Mouse (Mus musculus): Measurements from ENCODE around the gene Ift27. TPM values are rescaled to one million over a fixed set of nuclear protein-coding genes. Genes with fewer than 3 reads are reported as not detected.

Ift27 gene
- polyA plus RNA-seq, 1 experiment from 2014 or later, result 158 TPM

DNA sequence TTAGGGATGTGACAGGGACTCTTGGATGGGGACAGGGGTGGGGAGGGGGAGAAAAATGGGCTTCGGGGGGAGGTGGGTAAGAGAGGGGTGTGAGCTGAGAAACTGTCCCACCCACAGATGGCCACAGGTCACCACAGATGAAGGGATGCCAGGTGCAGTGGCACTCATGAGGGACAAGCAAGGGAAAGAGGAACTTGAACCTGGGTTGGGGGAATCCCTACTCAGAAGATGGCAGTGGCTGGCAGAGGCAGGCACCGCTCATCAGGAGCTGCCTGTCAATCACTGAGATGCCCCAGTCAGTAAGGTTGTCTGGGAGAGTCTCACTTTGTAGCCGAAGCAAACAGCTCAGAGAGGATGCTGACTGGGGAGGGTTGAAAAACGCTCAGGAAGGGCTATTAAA, 8.6 kb downstream of the Ift27 start:
- H3K27ac ChIP-seq, result no peak overlapping the region
- DNase-seq (ENCODE audit: extremely low spot score, low spot score), result no peak
- H3K9me3 ChIP-seq, result no peaks in the 10 kb centered on the region
- H3K36me3 ChIP-seq (replicated peaks), result peaks cover 83% of the 10 kb centered on the region
- no peak overlapping the region for H3K4me3 ChIP-seq
- no peaks in the 10 kb centered on the region for H3K27me3 ChIP-seq (ENCODE audit: poor library complexity, severe bottlenecking)
- H3K4me1 ChIP-seq, result no peaks in the 10 kb centered on the region
- WGBS, result 89% methylated on average over 4 of the region's 4 CpGs

DNA sequence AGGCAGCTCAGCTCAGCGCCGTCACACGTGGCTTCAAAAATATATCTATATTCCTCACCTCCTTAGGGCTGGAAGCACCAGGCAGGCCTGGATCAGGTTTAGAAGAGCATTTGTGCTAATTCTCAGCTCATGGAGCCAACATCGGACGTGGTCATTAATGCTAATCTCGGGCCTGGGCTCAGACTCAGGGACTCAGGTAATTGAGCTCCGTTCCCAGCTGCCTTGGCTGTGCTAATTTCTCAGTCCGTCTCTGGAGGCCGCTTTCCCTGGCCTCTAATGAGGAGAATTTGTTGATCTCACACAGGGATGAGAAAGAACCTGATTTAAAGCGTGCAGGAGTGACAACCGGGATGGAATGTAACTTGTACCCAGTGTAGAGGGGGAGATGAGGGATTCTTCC, 9.4 kb downstream of the Ift27 start:
- no peak overlapping the region for H3K27ac ChIP-seq
- H3K4me3 ChIP-seq, result no peak overlapping the region
- H3K9me3 ChIP-seq, result no peaks in the 10 kb centered on the region
- DNase-seq (ENCODE audit: extremely low spot score, low spot score), result no peak
- H3K4me1 ChIP-seq, result no peaks in the 10 kb centered on the region
- no peaks in the 10 kb centered on the region for H3K27me3 ChIP-seq (ENCODE audit: poor library complexity, severe bottlenecking)
- peaks cover 84% of the 10 kb centered on the region for H3K36me3 ChIP-seq (replicated peaks)
- WGBS, result 89% methylated on average over 11 of the region's 11 CpGs

DNA sequence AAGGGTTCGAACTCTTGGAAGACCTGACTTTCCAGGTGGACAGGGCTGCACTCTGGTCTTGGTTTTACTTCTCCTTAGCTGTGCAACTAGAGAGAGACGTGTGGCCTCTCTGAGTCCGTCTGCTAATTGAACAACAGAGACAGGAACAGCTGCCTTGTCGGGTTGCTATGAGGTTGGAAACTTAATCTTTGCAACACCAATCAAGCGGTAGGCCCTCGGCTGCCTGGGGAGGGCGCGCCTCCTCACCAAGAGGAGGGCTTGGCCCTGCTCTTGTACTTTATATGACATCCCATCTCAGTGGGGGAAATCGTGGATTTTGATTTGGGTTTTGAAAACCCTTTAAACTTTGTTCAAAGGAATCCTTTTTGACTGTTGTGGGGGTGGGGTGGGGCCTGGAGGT, 12.0 kb downstream of the Ift27 start:
- Histone ChIP-seq H3K4me1 (no peaks in the 10 kb centered on the region), H3K36me3 (replicated peaks) (peaks cover 75% of the 10 kb centered on the region), H3K27me3 (ENCODE audit: poor library complexity, severe bottlenecking) (no peaks in the 10 kb centered on the region), H3K9me3 (no peaks in the 10 kb centered on the region), H3K4me3 (no peak overlapping the region), H3K27ac (no peak overlapping the region)
- WGBS, result 83% methylated on average over 9 of the region's 9 CpGs
- no peak for DNase-seq (ENCODE audit: extremely low spot score, low spot score)

DNA sequence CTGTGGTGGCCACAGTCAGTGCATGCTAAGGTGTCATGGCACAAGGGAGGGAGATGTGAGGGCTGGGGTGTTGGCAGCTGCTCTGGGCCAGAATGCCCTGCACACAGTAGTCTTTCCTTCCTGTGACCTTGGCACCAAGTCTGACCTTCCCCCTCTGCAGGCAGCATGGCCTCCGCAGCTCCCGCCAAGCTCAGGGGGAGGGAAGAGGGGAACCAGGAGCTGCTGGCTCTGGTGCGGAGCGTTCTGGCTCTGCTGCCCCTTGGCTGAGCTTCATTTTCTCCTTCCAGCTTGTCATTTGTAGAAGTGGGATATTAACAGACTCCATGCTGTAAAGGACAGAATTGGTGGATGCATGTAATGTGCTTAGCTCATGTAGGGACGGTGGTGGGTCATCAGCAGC, 15.6 kb downstream of the Ift27 start:
- Histone ChIP-seq H3K4me1 (peaks cover 4% of the 10 kb centered on the region; the same call in 1 of the 2 replicates), H3K9me3 (no peaks in the 10 kb centered on the region), H3K27me3 (ENCODE audit: poor library complexity, severe bottlenecking) (no peaks in the 10 kb centered on the region), H3K4me3 (no peak overlapping the region), H3K27ac (no peak overlapping the region), H3K36me3 (replicated peaks) (peaks cover 39% of the 10 kb centered on the region)
- WGBS, result 87% methylated on average over 5 of the region's 5 CpGs
- no peak for DNase-seq (ENCODE audit: extremely low spot score, low spot score)

DNA sequence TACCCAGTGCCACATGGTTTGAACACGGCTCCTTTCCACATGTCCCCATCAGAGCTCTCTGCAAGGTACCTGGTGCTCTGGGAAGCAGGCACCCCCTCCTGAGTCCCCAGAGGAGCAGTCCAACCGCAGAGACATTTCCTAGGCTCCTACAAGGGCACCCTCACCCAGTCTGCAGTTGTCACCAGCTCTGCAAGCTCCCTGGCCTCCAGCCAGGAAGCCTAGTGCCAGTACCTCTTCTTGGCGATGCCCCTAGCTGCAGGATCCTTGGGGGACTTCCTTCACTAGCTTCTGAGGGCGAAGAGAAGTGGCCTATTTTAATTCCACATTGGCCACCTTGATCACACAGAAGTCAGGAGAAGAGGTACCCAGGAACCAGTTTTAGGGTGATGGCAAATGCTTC, 16.1 kb downstream of the Ift27 start:
- DNase-seq (ENCODE audit: extremely low spot score, low spot score), result no peak
- Histone ChIP-seq H3K4me3 (no peak overlapping the region), H3K36me3 (replicated peaks) (peaks cover 34% of the 10 kb centered on the region), H3K4me1 (peaks cover 9% of the 10 kb centered on the region), H3K27me3 (ENCODE audit: poor library complexity, severe bottlenecking) (no peaks in the 10 kb centered on the region), H3K27ac (no peak overlapping the region), H3K9me3 (no peaks in the 10 kb centered on the region)
- 76% methylated on average over 4 of the region's 4 CpGs for WGBS

GRCm38 (mm10) chr15:78157330-78157729, 16.6 kb downstream of the Ift27 start:
- H3K9me3 ChIP-seq, result no peaks in the 10 kb centered on the region
- no peak overlapping the region for H3K4me3 ChIP-seq

DNA sequence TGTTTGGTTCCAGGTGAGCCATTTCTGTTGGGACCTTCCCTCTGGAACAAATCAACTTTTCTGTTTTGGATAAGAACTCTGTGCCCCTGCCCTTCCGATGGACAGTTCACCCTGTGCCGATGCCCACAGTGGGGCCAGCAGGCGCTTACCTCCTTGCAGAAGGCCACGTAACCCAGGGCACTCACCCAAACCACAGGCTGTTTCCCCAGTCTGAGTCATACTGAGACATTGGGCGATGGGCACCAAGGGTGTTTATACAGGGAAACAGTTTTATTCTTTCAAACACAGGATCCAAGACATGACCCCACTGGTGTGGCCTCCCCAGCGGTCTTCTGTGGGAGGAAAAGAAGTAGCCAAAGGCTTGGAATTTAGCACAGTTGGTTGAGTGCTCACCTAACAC, 18.5 kb downstream of the Ift27 start:
- Histone ChIP-seq H3K9me3 (no peaks in the 10 kb centered on the region), H3K4me3 (no peak overlapping the region), H3K27ac (no peak overlapping the region), H3K4me1 (peaks cover 12% of the 10 kb centered on the region), H3K27me3 (ENCODE audit: poor library complexity, severe bottlenecking) (no peaks in the 10 kb centered on the region), H3K36me3 (replicated peaks) (peaks cover 12% of the 10 kb centered on the region; the same call in 1 of the 2 replicates)
- WGBS, result 92% methylated on average over 6 of the region's 6 CpGs
- DNase-seq (ENCODE audit: extremely low spot score, low spot score), result no peak

More at GRCm38 (mm10) chr15:78157330-78157729, 16.6 kb downstream of the Ift27 start:
- H3K27ac ChIP-seq, result no peak overlapping the region
- WGBS, result 87% methylated on average over 8 of the region's 8 CpGs
- DNase-seq (ENCODE audit: extremely low spot score, low spot score), result no peak
- peaks cover 12% of the 10 kb centered on the region for H3K4me1 ChIP-seq
- no peaks in the 10 kb centered on the region for H3K27me3 ChIP-seq (ENCODE audit: poor library complexity, severe bottlenecking)
- peaks cover 29% of the 10 kb centered on the region for H3K36me3 ChIP-seq (replicated peaks)

DNA sequence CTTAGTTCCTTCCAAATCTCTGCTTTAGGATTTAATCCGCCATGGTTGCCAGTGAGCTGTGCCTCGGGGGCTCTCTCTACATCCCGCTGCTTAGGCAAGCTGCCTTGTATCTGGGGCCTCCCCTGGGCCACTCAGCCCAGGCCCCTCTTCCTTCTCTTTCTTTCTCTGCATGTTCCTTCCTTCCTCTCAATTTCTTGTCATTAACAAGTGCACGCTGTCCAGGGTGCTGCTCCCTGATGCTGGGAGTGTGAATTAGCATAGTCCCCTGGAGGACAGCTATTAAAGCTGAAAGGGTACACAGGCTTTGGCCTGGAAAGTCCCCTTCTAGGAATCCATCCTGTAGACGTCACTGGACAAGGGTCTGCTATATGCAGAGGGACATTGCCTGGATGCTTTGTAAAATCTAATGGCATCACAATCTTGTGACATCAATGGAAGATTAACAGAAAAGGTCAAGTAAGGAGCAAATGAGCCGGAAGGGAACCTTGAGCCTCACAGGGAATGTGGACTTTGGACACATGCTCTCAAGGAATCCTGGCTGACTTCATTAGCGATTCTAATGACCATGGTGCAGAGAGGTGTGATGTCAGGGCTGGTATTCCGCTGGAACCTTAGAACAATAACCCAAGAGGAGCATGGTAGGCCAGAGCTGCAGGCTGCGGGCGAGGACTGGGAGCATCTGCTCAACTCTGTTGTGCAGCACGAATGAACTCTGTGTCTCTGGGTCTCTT, 20.7 kb downstream of the Ift27 start:
- no peak for DNase-seq (ENCODE audit: extremely low spot score, low spot score)
- Histone ChIP-seq H3K4me1 (peaks cover 12% of the 10 kb centered on the region), H3K9me3 (no peaks in the 10 kb centered on the region), H3K4me3 (no peak overlapping the region), H3K27ac (no peak overlapping the region), H3K36me3 (replicated peaks) (no peaks in the 10 kb centered on the region), H3K27me3 (ENCODE audit: poor library complexity, severe bottlenecking) (no peaks in the 10 kb centered on the region)
- WGBS, result 50% methylated on average over 11 of the region's 11 CpGs

DNA sequence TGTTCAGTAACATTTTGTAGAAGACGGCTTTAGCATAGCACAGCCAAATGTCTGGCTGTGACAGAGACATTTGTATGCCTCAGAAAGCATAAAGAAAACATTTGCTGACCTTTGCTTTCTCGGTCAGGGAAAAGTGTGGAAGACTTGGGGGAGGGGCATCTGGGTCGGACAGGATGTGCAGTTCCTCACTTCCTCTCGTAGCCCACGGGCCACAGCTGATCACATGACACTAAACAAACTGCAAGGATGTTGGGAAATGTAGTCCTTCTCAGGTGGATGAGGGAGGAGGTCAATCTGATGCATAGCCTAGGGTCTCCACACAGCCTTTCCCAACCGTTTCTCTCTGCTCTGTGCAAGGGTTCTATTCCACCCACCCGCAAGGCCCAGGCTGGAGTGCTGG, 25.3 kb downstream of the Ift27 start:
- Histone ChIP-seq H3K4me1 (peaks cover 10% of the 10 kb centered on the region), H3K27ac (no peak overlapping the region), H3K4me3 (no peak overlapping the region), H3K9me3 (no peaks in the 10 kb centered on the region), H3K27me3 (ENCODE audit: poor library complexity, severe bottlenecking) (no peaks in the 10 kb centered on the region), H3K36me3 (replicated peaks) (no peaks in the 10 kb centered on the region)
- WGBS, result 86% methylated on average over 7 of the region's 7 CpGs
- no peak for DNase-seq (ENCODE audit: extremely low spot score, low spot score)

GRCm38 (mm10) chr15:78140226-78140625, 33.7 kb downstream of the Ift27 start:
- Histone ChIP-seq H3K27me3 (ENCODE audit: poor library complexity, severe bottlenecking) (no peaks in the 10 kb centered on the region; the same call in 1 of the 2 replicates), H3K4me3 (no peak overlapping the region), H3K27ac (no peak overlapping the region), H3K4me1 (peaks cover 8% of the 10 kb centered on the region), H3K9me3 (no peaks in the 10 kb centered on the region), H3K36me3 (replicated peaks) (no peaks in the 10 kb centered on the region)
- no peak for DNase-seq (ENCODE audit: extremely low spot score, low spot score)
- WGBS, result 64% methylated on average over 8 of the region's 8 CpGs

DNA sequence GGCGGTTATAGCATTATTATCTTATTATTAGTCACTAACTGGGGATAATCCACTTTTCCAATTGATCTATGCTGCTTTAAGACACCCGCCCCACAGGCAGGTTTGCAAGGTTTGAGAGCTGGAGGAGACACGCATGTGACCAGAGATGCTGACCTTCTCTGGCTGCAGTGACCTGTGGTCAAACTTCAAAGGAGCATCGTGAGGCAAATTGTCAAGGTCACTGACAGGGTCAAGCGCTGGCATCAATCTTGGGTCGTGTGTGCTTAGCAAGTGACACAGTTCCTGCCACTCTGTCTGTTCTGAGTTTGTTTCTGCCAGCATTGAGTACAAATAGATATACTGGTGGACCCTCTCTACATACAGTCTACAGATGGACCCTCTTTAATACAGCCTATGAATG, 39.3 kb downstream of the Ift27 start:
- WGBS, result 56% methylated on average over 6 of the region's 6 CpGs
- DNase-seq (ENCODE audit: extremely low spot score, low spot score), result no peak

DNA sequence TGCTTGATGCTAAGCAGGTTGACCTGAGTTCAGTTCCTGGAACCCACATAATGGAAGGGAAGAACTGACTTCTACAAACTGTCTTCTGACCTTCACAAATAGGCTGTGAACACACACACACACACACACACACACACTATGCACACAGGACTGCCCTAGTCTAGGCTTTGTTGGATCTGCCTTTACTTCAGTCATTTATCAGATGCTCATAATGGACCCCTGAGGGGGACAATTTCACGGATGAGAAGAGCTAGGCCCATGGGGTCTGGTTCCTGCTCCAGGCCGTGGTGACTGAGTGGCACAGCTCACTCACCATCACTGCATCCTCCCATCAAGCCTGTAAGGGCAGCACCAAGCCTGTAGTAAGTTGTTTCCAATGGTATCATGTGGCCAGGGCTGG, 40.5 kb downstream of the Ift27 start:
- Histone ChIP-seq H3K9me3 (no peaks in the 10 kb centered on the region), H3K27me3 (ENCODE audit: poor library complexity, severe bottlenecking) (no peaks in the 10 kb centered on the region; the same call in 1 of the 2 replicates), H3K36me3 (replicated peaks) (no peaks in the 10 kb centered on the region), H3K4me1 (peaks cover 18% of the 10 kb centered on the region), H3K27ac (no peak overlapping the region), H3K4me3 (no peak overlapping the region)
- DNase-seq (ENCODE audit: extremely low spot score, low spot score), result no peak
- WGBS, result 27% methylated on average over 2 of the region's 2 CpGs

More for the DNA sequence above, 39.3 kb downstream of the Ift27 start:
- H3K9me3 ChIP-seq, result no peaks in the 10 kb centered on the region
- H3K27me3 ChIP-seq (ENCODE audit: poor library complexity, severe bottlenecking), result no peaks in the 10 kb centered on the region; the same call in 1 of the 2 replicates
- H3K36me3 ChIP-seq (replicated peaks), result no peaks in the 10 kb centered on the region
- H3K4me3 ChIP-seq, result no peak overlapping the region
- H3K4me1 ChIP-seq, result peaks cover 18% of the 10 kb centered on the region
- no peak overlapping the region for H3K27ac ChIP-seq

DNA sequence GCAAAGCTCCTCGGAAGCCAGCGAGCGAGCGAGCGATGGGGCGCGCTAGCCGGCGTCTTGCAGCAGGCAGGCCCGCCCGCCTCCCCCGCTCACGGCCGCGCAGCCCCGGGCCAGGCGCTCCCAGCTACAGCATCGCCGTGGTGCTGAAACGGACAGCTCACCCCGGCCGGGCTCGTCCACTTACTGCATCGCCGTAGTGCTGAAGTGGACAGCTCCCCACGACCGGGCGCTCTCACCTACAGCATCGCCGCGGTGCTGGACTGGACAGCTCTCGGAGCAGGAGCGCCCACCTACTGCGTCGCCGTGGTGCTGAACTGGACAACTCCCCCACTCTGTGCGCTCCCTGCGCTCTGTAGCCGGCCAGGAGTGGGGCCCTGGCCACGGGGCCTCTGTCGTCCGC, 54.2 kb downstream of the Ift27 start, which contains the start of gene Cacng2:
Gene Cacng2, minus strand, starts transcription at position 325 of the 400 bp plus-strand sequence.
- Histone ChIP-seq H3K27ac (no peak within 1 kb of the TSS), H3K4me3 (peak within 1 kb of the TSS; percentile 51), H3K36me3 (replicated peaks) (no peaks in the 10 kb centered on the region), H3K4me1 (peaks cover 13% of the 10 kb centered on the region), H3K27me3 (ENCODE audit: poor library complexity, severe bottlenecking) (peaks cover 40% of the 10 kb centered on the region), H3K9me3 (no peaks in the 10 kb centered on the region)
- WGBS, result under 1% methylated on average over 42 of the region's 42 CpGs
- peak; percentile 96 for DNase-seq (ENCODE audit: extremely low spot score, low spot score)

Data from forebrain, embryonic 10.5 days (tissue).